Mouse (Mus musculus): ENCODE data around the gene Vopp1. TPM values are rescaled to one million over a fixed set of nuclear protein-coding genes. Genes with fewer than 3 reads are reported as not detected.
"Not testable (repeated sequence)": the region's sequence is repeated elsewhere in the genome, so short reads cannot be mapped to it uniquely, and the experiment has no call there.

Vopp1 gene
- polyA plus RNA-seq, 1 experiment from 2014 or later, result 39.7 TPM

DNA sequence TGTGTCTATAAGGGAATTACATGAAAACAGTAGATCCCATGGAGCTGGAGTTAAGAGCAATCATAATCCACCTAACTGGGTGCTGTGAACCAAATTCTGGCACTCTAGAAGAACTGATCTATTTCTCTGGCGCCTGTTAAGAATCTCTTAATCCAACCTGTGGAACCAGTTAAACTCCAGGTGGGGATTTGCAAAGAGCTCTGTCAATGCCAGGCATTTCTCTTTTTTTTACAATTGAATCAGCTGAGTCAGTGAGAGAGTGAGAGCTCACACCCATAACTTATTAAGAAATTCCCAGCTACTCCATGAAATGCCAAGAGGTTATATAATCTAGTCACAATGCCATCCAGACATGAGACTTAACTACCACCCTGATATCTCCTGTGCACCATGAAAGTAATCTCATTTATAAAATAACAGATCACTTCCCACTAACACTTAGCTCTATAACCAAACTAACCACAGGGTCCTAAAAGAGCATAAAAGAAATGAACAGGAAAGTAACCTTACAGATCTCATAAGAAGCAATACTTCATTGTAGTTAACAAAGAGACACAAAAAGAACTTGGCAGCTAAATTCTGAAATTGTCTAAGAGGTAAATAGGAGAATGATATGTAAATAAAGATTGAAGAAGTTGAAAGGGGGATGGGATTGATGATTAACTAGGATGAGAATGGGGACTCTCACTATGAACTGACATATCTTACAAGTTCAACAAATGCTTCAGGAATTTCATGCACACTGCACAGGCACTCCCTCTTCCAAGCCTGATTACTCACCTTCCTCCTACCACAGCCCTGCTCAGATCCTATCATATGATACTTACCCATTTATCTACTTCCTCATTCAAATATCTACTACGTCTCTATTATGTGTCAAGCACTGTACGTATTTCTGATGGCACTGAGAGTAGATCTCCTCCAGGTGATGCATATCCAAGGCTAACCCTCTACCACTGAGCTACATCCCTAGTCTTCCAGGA, 12.9 kb downstream of the Vopp1 start:
- no peak overlapping the region for H3K4me2 ChIP-seq (replicated peaks)
- no peaks in the 10 kb centered on the region for H3K27me3 ChIP-seq
- H3K27ac ChIP-seq (replicated peaks), result no peak overlapping the region
- H3K4me1 ChIP-seq, result peaks cover 7% of the 10 kb centered on the region; the same call in 1 of the 2 replicates
- no peak overlapping the region for H3K9ac ChIP-seq
- no peak for ATAC-seq (ENCODE audit: insufficient number of reproducible peaks, low FRiP score, low TSS enrichment, low read depth)
- WGBS, result 69% methylated on average over 3 of the region's 3 CpGs
- H3K9me3 ChIP-seq (replicated peaks), result no peaks in the 10 kb centered on the region
- no peaks in the 10 kb centered on the region for H3K36me3 ChIP-seq
- no peak overlapping the region for H3K4me3 ChIP-seq (replicated peaks)

DNA sequence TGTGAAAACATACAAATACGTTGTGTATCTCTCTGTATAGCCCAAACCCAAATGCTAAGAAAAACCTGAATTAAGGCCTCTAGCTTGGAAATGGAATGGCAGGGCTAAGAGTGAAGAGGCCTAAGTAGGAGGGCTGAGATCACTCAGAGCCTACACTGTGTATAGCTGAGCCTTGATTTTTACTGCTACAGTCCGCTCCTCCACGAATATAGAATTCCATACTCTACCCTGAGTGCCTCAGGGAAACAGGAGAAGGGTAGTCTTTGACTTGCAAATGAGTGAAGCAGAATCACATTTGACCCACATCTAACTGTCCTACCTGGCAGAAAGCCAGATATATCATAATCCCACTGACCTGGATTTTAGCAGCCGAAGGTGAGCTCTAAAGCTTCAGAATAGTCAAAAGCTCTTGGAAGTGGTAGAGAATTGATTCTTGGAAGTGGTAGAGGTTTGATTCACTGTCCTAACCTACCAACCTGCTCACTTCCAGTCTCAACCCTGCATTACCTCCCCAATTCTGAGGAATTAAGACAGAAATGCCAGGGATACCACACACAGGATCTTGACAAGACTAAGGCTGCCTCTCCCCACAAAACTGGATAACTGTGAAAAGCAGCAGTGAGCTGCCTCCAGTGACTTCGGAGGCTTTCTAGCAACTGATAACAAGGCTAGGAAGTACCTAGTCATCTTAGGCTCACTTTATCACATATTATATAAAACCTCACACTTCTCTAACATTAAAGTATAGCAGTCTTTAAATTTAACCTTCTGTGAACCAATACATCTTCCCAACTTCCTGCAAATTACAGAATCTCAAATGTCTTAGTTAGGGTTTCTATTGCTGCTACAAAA, 19.5 kb downstream of the Vopp1 start:
- H3K9ac ChIP-seq, result no peak overlapping the region

DNA sequence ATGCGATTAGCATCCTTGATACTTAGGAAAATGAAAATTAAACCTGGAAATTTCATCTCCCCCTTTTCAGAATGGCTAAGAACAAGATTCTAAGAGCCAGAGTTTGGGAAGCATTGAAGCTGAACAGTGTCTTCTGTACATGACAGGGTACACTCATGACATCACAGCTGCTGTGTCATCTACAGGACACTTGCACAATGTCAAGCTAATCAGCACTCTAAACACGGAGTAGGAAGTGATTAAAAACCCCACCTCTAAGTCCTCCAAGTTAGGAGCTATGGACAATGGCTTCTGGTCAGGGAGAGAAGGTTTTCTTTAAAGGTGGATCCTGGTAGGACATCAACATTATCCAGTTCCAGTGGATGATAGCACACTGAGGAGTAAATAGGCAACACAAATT, 21.8 kb downstream of the Vopp1 start:
- Histone ChIP-seq H3K9ac (no peak overlapping the region), H3K27ac (replicated peaks) (no peak overlapping the region), H3K36me3 (no peaks in the 10 kb centered on the region), H3K27me3 (no peaks in the 10 kb centered on the region), H3K4me2 (replicated peaks) (no peak overlapping the region), H3K4me3 (replicated peaks) (no peak overlapping the region), H3K9me3 (replicated peaks) (no peaks in the 10 kb centered on the region), H3K4me1 (no peaks in the 10 kb centered on the region)
- no peak for ATAC-seq (ENCODE audit: insufficient number of reproducible peaks, low FRiP score, low TSS enrichment, low read depth)
- WGBS, result 77% methylated on average over 2 of the region's 2 CpGs

More for the DNA sequence above, 19.5 kb downstream of the Vopp1 start:
- Histone ChIP-seq H3K4me1 (no peaks in the 10 kb centered on the region), H3K9me3 (replicated peaks) (no peaks in the 10 kb centered on the region), H3K4me2 (replicated peaks) (no peak overlapping the region), H3K27ac (replicated peaks) (no peak overlapping the region), H3K27me3 (no peaks in the 10 kb centered on the region), H3K4me3 (replicated peaks) (no peak overlapping the region), H3K36me3 (no peaks in the 10 kb centered on the region)
- WGBS, result 74% methylated on average over 5 of the region's 5 CpGs
- ATAC-seq (ENCODE audit: insufficient number of reproducible peaks, low FRiP score, low TSS enrichment, low read depth), result no peak

- Histone ChIP-seq H3K4me3 (replicated peaks) (no peak overlapping the region), H3K9ac (no peak overlapping the region), H3K4me1 (no peaks in the 10 kb centered on the region), H3K27ac (replicated peaks) (no peak overlapping the region), H3K27me3 (no peaks in the 10 kb centered on the region), H3K4me2 (replicated peaks) (no peak overlapping the region), H3K9me3 (replicated peaks) (no peaks in the 10 kb centered on the region), H3K36me3 (no peaks in the 10 kb centered on the region)
- no peak for ATAC-seq (ENCODE audit: insufficient number of reproducible peaks, low FRiP score, low TSS enrichment, low read depth)
- WGBS, result 89% methylated on average over 1 of the region's 1 CpGs
Measured at GRCm38 (mm10) chr6:57798986-57799385, 26.0 kb downstream of the Vopp1 start.

GRCm38 (mm10) chr6:57796853-57797423, 28.0 kb downstream of the Vopp1 start:
- Histone ChIP-seq H3K4me1 (no peaks in the 10 kb centered on the region), H3K27me3 (no peaks in the 10 kb centered on the region), H3K4me3 (replicated peaks) (no peak overlapping the region), H3K36me3 (no peaks in the 10 kb centered on the region), H3K27ac (replicated peaks) (no peak overlapping the region), H3K9me3 (replicated peaks) (no peaks in the 10 kb centered on the region), H3K9ac (no peak overlapping the region), H3K4me2 (replicated peaks) (no peak overlapping the region)
- 83% methylated on average over 3 of the region's 3 CpGs for WGBS
- no peak for ATAC-seq (ENCODE audit: insufficient number of reproducible peaks, low FRiP score, low TSS enrichment, low read depth)

GRCm38 (mm10) chr6:57795835-57796234, 29.1 kb downstream of the Vopp1 start:
- Histone ChIP-seq H3K4me1 (no peaks in the 10 kb centered on the region), H3K27ac (replicated peaks) (no peak overlapping the region), H3K9ac (no peak overlapping the region), H3K9me3 (replicated peaks) (no peaks in the 10 kb centered on the region), H3K36me3 (no peaks in the 10 kb centered on the region), H3K4me2 (replicated peaks) (no peak overlapping the region), H3K4me3 (replicated peaks) (no peak overlapping the region), H3K27me3 (no peaks in the 10 kb centered on the region)
- ATAC-seq (ENCODE audit: insufficient number of reproducible peaks, low FRiP score, low TSS enrichment, low read depth), result no peak
- WGBS, result 60% methylated on average over 3 of the region's 3 CpGs

DNA sequence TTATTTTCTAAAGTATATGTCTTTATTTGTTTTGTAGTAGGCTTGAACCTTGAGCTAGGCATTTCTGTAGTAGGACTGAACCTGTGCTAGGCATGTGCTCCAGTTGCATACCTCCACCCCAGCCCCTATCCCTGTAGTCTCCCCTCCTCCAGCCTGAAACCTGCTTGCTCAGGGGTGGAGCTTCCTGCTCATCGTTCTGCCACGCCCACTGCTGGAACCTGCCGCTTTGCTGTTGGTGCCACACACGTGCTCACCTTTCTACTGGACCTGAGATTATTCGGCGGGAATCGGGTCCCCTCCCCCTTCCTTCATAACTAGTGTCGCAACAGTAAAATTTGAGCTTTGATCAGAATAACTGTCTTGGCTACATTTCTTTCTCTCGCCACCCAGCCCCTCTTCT, 32.1 kb downstream of the Vopp1 start:
- H3K27me3 ChIP-seq; ATAC-seq (ENCODE audit: insufficient number of reproducible peaks, low FRiP score, low TSS enrichment, low read depth); H3K4me1 ChIP-seq; H3K4me3 ChIP-seq (replicated peaks); H3K27ac ChIP-seq (replicated peaks); H3K36me3 ChIP-seq; H3K4me2 ChIP-seq (replicated peaks); H3K9me3 ChIP-seq (replicated peaks); H3K9ac ChIP-seq: not testable (repeated sequence)
- WGBS, result 68% methylated on average over 9 of the region's 9 CpGs

GRCm38 (mm10) chr6:57790542-57790941, 34.4 kb downstream of the Vopp1 start:
- Histone ChIP-seq H3K9ac (no peak overlapping the region), H3K36me3 (no peaks in the 10 kb centered on the region), H3K4me2 (replicated peaks) (no peak overlapping the region), H3K27me3 (no peaks in the 10 kb centered on the region), H3K4me1 (no peaks in the 10 kb centered on the region), H3K27ac (replicated peaks) (no peak overlapping the region), H3K4me3 (replicated peaks) (no peak overlapping the region), H3K9me3 (replicated peaks) (no peaks in the 10 kb centered on the region)
- ATAC-seq (ENCODE audit: insufficient number of reproducible peaks, low FRiP score, low TSS enrichment, low read depth), result no peak
- 94% methylated on average over 4 of the region's 4 CpGs for WGBS

DNA sequence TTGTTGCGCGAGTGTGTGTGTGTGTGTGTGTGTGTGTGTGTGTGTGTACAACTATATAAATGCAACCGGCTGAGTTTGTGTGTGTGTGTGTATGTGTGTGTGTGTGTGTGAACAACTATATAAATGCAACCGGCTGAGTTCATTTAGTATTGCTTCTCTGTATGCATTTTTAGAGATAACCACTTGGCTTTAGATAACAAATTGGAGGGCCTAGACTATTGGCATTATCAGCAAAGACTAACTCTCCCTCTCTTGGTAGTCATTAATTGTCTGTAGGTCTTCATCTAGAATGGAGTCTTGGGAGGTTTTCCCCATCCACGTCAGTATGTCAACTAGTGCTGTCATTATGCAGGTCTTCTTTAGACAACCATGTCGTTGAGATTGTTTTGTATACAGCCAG, 37.6 kb downstream of the Vopp1 start:
- Histone ChIP-seq H3K9me3 (replicated peaks) (no peaks in the 10 kb centered on the region), H3K27ac (replicated peaks) (no peak overlapping the region), H3K4me1 (no peaks in the 10 kb centered on the region), H3K9ac (no peak overlapping the region), H3K36me3 (no peaks in the 10 kb centered on the region), H3K4me3 (replicated peaks) (no peak overlapping the region), H3K27me3 (no peaks in the 10 kb centered on the region), H3K4me2 (replicated peaks) (no peak overlapping the region)
- ATAC-seq (ENCODE audit: insufficient number of reproducible peaks, low FRiP score, low TSS enrichment, low read depth), result no peak
- 92% methylated on average over 6 of the region's 6 CpGs for WGBS

DNA sequence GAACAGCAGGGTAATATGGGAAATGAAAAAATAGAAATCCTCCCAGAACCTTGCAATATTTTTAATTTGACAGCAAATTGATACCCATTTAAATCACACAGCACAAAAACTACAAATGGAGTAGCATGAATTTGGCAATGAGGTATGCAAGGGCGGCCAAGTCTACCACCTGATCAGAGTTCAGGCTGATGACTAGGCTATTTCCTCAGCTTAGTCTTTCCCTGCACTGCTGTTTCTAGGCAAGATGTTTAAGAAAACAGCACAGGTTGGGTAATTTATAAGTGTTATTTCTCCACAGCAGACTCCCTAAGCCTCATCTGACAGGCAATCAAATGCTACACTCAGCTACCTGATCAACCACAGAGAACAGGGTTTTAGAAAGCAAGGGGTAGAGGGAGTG, 40.7 kb downstream of the Vopp1 start:
- H3K27me3 ChIP-seq, result no peaks in the 10 kb centered on the region
- H3K4me1 ChIP-seq, result no peaks in the 10 kb centered on the region
- WGBS, result 91% methylated on average over 1 of the region's 1 CpGs
- H3K4me3 ChIP-seq (replicated peaks), result no peak overlapping the region
- H3K9ac ChIP-seq, result no peak overlapping the region
- H3K27ac ChIP-seq (replicated peaks), result no peak overlapping the region
- H3K4me2 ChIP-seq (replicated peaks), result no peak overlapping the region
- ATAC-seq (ENCODE audit: insufficient number of reproducible peaks, low FRiP score, low TSS enrichment, low read depth), result no peak
- H3K36me3 ChIP-seq, result no peaks in the 10 kb centered on the region
- no peaks in the 10 kb centered on the region for H3K9me3 ChIP-seq (replicated peaks)

GRCm38 (mm10) chr6:57782658-57783057, 42.3 kb downstream of the Vopp1 start:
- Histone ChIP-seq H3K4me2 (replicated peaks) (no peak overlapping the region), H3K27ac (replicated peaks) (no peak overlapping the region), H3K4me3 (replicated peaks) (no peak overlapping the region), H3K9ac (no peak overlapping the region), H3K36me3 (peaks cover 4% of the 10 kb centered on the region; the same call in 1 of the 2 replicates), H3K9me3 (replicated peaks) (no peaks in the 10 kb centered on the region), H3K4me1 (no peaks in the 10 kb centered on the region), H3K27me3 (no peaks in the 10 kb centered on the region)
- 87% methylated on average over 1 of the region's 1 CpGs for WGBS
- ATAC-seq (ENCODE audit: insufficient number of reproducible peaks, low FRiP score, low TSS enrichment, low read depth), result no peak

Data from embryonic facial prominence, embryonic 15.5 days (tissue).